Mouse (Mus musculus) small intestine, adult 2 months (tissue): ENCODE results near the gene Plin2. TPM values are rescaled to one million over a fixed set of nuclear protein-coding genes. Genes with fewer than 3 reads are reported as not detected.

Source experiments
- H3K27ac ChIP-seq: fragments of 200-500 bp; 2 replicates; pipeline ENCODE4 v1.5.1; 2012; ENCODE audit warnings: low read depth, low read length, control low read depth, inconsistent platforms; ENCODE audit not compliant: insufficient read depth
- H3K27me3 ChIP-seq: fragments of 200-500 bp; 2 replicates; pipeline ENCODE4 v1.6.1; 2012; ENCODE audit warnings: mild to moderate bottlenecking, moderate library complexity, low read length, inconsistent platforms; ENCODE audit not compliant: control insufficient read depth, insufficient read depth
- H3K36me3 ChIP-seq: fragments of 200-500 bp; 2 replicates; pipeline ENCODE4 v1.6.1; 2012; ENCODE audit warnings: mild to moderate bottlenecking, low read length, control low read depth, inconsistent platforms; ENCODE audit not compliant: control insufficient read depth, insufficient read depth
- H3K4me1 ChIP-seq: fragments of 200-500 bp; 2 replicates; pipeline ENCODE4 v1.6.1; 2012; ENCODE audit warnings: low read length, inconsistent platforms, mixed read lengths; ENCODE audit not compliant: control insufficient read depth, insufficient read depth, insufficient read length
- H3K4me3 ChIP-seq: fragments of 200-500 bp; 2 replicates; pipeline ENCODE4 v1.5.1; 2012; ENCODE audit warnings: low read depth, mild to moderate bottlenecking, control low read depth, inconsistent platforms, low read length, moderate library complexity
- CTCF ChIP-seq: fragments of 200-500 bp; IDR thresholded peaks from 2 replicates; pipeline ENCODE4 v1.5.1; 2012; ENCODE audit warnings: low read depth, mild to moderate bottlenecking, control low read depth, inconsistent platforms, low read length, moderate library complexity, mixed read lengths; ENCODE audit not compliant: insufficient replicate concordance, insufficient read length; ENCODE audit errors: extremely low read depth
- POLR2A ChIP-seq: fragments of 200-500 bp; IDR thresholded peaks from 2 replicates; pipeline ENCODE4 v1.6.1; 2012; ENCODE audit warnings: low read depth, mild to moderate bottlenecking, control low read depth, inconsistent platforms, low read length, moderate library complexity
- WGBS: fragments of 180-500 bp; shearing (Covaris S2); methylation state at CpG from one replicate; pipeline ENCODE4 v1.1.7; 2018; 5-methylcytosine and 5-hydroxymethylcytosine counted together
- polyA plus RNA-seq: library from polyadenylated mRNA; depleted of rRNA; stranded (reverse); fragments of >200 nt; gene quantifications from 2 replicates; pipeline ENCODE4 v1.2.3, GENCODE M21; 2012

The Plin2 gene
- polyA plus RNA-seq, 1 experiment, result 119 TPM

DNA sequence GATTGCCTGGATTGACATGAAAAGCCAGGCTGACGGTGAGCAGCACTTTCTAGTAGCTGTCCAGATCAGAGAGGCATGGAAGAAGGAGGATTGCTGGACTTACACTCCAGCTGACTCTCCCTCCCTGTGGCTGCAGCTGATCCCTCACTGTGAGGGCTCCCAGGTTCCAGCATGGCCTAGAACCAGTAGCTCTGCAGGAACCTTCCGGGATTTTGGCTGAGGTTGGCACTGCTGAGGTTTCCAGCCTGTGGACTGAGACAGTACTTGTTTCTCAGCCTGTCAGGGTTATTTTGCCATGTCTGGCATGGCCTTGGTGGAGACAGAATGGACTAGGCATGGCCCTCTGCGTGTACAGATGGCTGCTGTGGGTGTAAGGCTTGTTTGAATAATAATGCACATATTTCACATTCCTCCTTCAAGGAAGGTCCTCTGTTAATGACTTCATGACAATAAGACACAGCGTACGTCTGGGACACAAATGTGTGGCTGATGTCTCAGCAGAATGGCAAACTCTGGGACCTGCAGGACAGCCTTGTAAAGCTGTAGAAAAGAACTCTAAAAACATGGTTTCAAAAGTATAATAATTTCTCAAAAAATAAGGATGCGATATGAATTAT, 40.3 kb upstream of the Plin2 start:
- no peaks in the 10 kb centered on the region for H3K27me3 ChIP-seq
- peaks cover 5% of the 10 kb centered on the region; the same call in 1 of the 2 replicates for H3K4me1 ChIP-seq
- H3K36me3 ChIP-seq, result no peaks in the 10 kb centered on the region
- no peak overlapping the region for H3K27ac ChIP-seq
- TF ChIP-seq POLR2A, result no peak
- TF ChIP-seq CTCF, result no peak
- no peak overlapping the region for H3K4me3 ChIP-seq
- 90% methylated on average over 6 of the region's 6 CpGs for WGBS

DNA sequence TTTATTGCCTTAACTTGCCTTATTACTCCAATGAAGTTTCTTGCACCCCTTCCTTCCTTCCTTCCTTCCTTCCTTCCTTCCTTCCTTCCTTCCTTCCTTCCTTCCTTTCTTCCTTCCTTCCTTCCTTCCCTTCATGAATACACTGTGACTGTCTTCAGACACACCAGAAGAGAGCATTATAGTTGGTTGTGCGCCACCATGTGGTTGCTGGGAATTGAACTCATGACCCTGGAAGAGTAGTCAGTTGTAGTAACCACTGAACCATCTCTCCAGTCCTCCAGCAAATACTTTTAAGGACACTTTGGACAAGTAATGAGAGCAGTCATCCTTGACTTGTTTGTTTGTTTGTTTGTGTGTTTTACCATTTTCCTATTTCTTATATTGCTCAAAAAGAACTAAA, 38.9 kb upstream of the Plin2 start:
- peaks cover 5% of the 10 kb centered on the region; the same call in 1 of the 2 replicates for H3K4me1 ChIP-seq
- no peaks in the 10 kb centered on the region for H3K36me3 ChIP-seq
- H3K4me3 ChIP-seq, result no peak overlapping the region
- no peaks in the 10 kb centered on the region for H3K27me3 ChIP-seq
- no peak overlapping the region for H3K27ac ChIP-seq
- WGBS, result 55% methylated on average over 1 of the region's 1 CpGs
- TF ChIP-seq POLR2A, result no peak
- no peak for TF ChIP-seq CTCF

DNA sequence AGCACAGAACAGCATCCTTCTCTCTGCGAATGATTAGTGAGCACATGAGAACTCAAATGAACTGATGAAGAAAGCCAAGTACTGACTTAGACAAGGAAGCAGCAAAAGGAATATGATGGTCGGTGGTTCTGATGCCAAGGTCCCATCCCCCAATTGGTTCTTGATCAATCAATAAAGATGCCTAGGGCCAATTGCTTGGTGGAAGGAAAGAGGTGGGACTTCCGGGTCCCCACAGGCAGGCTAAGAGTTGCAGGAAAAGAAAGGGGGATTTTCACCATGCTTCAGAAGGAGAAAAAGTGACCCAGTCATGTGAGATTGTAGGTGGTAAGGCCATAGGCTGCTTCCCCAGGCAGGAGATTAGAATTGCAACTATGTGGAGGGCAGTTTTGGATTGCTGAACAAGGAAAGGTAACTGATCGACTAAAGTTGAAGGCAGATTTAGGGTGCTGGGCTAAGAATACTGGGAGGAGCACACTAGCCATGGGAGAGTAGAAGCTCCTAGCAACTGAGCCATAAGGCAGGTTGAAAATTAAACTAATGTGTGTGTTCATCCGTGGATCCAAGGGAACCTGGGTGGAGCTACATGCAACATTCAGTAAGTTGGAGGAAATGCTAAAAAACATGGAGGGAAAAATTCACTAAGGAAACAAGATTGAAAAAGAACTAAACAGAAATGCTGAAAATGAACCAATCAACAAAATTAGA, 29.5 kb upstream of the Plin2 start:
- 53% methylated on average over 5 of the region's 5 CpGs for WGBS
- TF ChIP-seq POLR2A, result no peak
- no peak for TF ChIP-seq CTCF
- Histone ChIP-seq H3K4me3 (no peak overlapping the region), H3K27ac (no peak overlapping the region), H3K36me3 (no peaks in the 10 kb centered on the region), H3K27me3 (no peaks in the 10 kb centered on the region), H3K4me1 (no peaks in the 10 kb centered on the region)

DNA sequence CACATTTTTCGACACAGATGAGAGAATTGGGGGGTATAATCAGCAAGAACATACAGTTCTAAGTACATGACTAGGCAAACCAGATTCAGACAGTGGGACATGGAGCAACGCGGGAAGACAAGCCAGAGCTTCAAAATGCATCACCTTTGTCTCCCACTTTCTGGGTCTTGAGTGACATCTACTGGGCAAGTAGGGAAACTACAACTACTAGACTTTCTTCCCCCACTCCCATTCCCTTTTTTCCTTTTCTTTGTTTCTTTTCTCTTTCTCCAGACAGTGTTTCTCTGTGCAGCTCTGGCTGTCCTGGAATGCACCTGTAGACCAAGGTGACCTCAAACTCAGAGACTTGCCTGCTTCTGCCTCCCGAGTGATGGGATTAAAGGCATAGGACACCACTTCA, 27.0 kb upstream of the Plin2 start:
- Histone ChIP-seq H3K27ac (no peak overlapping the region), H3K4me1 (no peaks in the 10 kb centered on the region), H3K36me3 (no peaks in the 10 kb centered on the region), H3K27me3 (no peaks in the 10 kb centered on the region), H3K4me3 (no peak overlapping the region)
- TF ChIP-seq POLR2A (no peak), CTCF (no peak)
- 7% methylated on average over 4 of the region's 4 CpGs for WGBS

DNA sequence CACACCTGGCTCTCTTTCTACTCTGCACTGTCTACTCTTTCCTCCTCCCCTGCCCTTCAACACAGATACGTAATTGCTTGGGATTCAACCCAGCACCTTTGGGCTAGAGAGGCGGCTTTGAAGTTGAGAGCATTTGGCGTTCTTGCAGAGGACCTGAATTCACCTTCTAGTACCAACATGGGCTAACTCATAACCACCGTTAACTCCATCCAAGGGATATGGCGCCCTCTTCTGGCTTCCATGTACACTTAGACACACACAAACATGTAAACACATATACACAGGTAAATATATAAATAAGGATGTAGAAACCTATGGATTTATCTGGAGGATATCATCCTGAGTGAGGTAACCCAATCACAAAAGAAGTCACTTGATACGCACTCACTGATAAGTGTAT, 25.2 kb upstream of the Plin2 start:
- H3K4me1 ChIP-seq, result peaks cover 5% of the 10 kb centered on the region; the same call in 1 of the 2 replicates
- H3K27me3 ChIP-seq, result no peaks in the 10 kb centered on the region
- H3K27ac ChIP-seq, result no peak overlapping the region
- no peak overlapping the region for H3K4me3 ChIP-seq
- H3K36me3 ChIP-seq, result no peaks in the 10 kb centered on the region
- peak; percentile 34; the same call in 1 of the 2 replicates for TF ChIP-seq CTCF
- TF ChIP-seq POLR2A, result no peak
- 29% methylated on average over 6 of the region's 6 CpGs for WGBS

DNA sequence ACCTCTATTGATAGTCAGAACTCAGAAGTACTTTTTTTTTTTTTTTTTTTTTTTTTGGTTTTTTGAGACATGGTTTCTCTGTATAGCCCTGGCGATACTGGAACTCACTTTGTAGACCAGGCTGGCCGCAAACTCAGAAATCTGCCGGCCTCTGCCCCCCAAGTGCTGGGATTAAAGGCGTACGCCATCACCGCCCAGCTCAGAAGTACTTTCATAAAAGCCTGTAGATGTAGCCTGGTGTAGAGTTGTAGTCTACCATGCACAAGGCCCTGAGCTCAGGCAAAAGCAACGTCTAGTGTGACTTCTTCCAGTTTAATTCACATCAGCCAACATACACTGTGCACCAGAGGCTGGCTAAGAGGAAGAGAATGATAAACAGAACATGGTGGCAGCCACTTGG, 23.1 kb upstream of the Plin2 start:
- H3K27me3 ChIP-seq, result no peaks in the 10 kb centered on the region
- no peaks in the 10 kb centered on the region for H3K36me3 ChIP-seq
- no peak overlapping the region for H3K27ac ChIP-seq
- peaks cover 14% of the 10 kb centered on the region; the same call in 1 of the 2 replicates for H3K4me1 ChIP-seq
- no peak for TF ChIP-seq CTCF
- TF ChIP-seq POLR2A, result no peak
- no peak overlapping the region for H3K4me3 ChIP-seq
- 93% methylated on average over 7 of the region's 7 CpGs for WGBS

DNA sequence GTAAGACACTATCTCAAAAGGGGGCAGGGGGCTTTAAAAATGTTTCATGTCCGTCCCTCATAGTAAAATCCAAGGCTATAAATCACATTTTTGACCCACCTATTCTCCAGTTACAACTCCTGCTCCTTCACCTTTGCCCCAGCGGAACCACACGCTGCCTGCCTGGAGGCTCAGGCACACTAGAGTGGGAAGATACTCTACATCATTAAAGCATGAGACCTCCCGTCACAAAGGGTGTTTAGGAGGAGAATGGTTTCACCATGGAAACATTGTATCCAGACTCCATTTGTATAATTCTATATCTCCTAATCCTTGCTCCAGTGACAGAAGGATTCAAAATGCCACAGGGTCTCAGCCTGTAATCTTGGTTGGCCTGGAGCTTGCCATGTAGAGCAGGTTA, 21.4 kb upstream of the Plin2 start:
- H3K4me1 ChIP-seq, result peaks cover 17% of the 10 kb centered on the region; the same call in 1 of the 2 replicates
- H3K4me3 ChIP-seq, result no peak overlapping the region
- H3K36me3 ChIP-seq, result no peaks in the 10 kb centered on the region
- WGBS, result 64% methylated on average over 4 of the region's 4 CpGs
- no peak for TF ChIP-seq CTCF
- TF ChIP-seq POLR2A, result no peak
- H3K27ac ChIP-seq, result no peak overlapping the region
- no peaks in the 10 kb centered on the region for H3K27me3 ChIP-seq

DNA sequence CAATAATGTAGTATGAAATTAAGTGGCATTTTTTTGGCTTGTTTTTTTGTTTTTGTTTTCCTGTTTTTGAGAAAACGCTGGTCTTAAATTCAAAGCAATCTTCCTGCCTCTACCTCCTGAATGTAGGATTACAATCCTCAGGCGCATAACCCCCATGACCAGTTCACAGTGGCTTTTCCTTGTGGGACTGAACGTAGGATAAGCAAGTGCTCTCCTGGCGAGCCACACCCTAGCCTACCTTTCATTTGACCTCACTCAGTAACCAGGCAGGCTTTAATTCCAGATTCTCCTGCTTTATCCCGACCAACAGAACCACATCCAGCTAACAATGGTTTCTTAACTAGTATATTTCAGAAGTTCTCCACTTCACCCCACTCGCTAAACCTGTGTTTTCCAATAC, 20.9 kb upstream of the Plin2 start:
- peak overlapping the region; percentile 7 for H3K27ac ChIP-seq
- H3K4me3 ChIP-seq, result no peak overlapping the region
- TF ChIP-seq CTCF, result no peak
- H3K4me1 ChIP-seq, result peaks cover 19% of the 10 kb centered on the region; the same call in 1 of the 2 replicates
- no peaks in the 10 kb centered on the region for H3K27me3 ChIP-seq
- H3K36me3 ChIP-seq, result no peaks in the 10 kb centered on the region
- WGBS, result 43% methylated on average over 6 of the region's 6 CpGs
